Comparison of ENCODE assay signal across 38 mouse cellular contexts in genomic region chr13:96458606-96459005, GRCm38 (mm10). TPM values are rescaled to one million over a fixed set of nuclear protein-coding genes. Genes with fewer than 3 reads are reported as not detected.
"Had no signal": no experiment of that assay in that cellular context is flagged by ENCODE, and none has a peak within 500 bp of the region (broad histone marks: within the 10 kb centered on the region; RNA-seq: fewer than 3 reads in every experiment).

No protein-coding gene starts in this region.

- H3K4me3 ChIP-seq: heart, adult 2 months; heart, embryonic 13.5 days; heart, embryonic 15.5 days; hindbrain, embryonic 10.5 days; hindbrain, embryonic 12.5 days; intestine, embryonic 15.5 days; layer of hippocampus, adult 2 months; left cerebral cortex, adult 2 months; limb, embryonic 13.5 days; liver, embryonic 13.5 days; liver, embryonic 15.5 days had no signal

- H3K27ac ChIP-seq: heart, adult 2 months; heart, embryonic 13.5 days; heart, embryonic 15.5 days; hindbrain, embryonic 10.5 days; hindbrain, embryonic 12.5 days; hindbrain, embryonic 14.5 days; intestine, embryonic 15.5 days; layer of hippocampus, adult 2 months; left cerebral cortex, adult 2 months; limb, embryonic 13.5 days; liver, embryonic 13.5 days; liver, embryonic 15.5 days had no signal

- H3K9ac ChIP-seq: heart, embryonic 13.5 days; heart, embryonic 15.5 days; hindbrain, embryonic 12.5 days; hindbrain, embryonic 14.5 days; intestine, embryonic 15.5 days; limb, embryonic 13.5 days; liver, embryonic 13.5 days; liver, embryonic 15.5 days had no signal

- H3K4me1 ChIP-seq: hindbrain, embryonic 10.5 days; hindbrain, embryonic 12.5 days; limb, embryonic 13.5 days; liver, embryonic 13.5 days; liver, embryonic 15.5 days had no signal

- H3K27me3 ChIP-seq: heart, embryonic 13.5 days; heart, embryonic 15.5 days; hindbrain, embryonic 12.5 days; intestine, embryonic 15.5 days; limb, embryonic 13.5 days; liver, embryonic 13.5 days; liver, embryonic 15.5 days had no signal

- H3K4me2 ChIP-seq: heart, embryonic 11.5 days; heart, embryonic 13.5 days; heart, embryonic 15.5 days; hindbrain, embryonic 12.5 days; hindbrain, embryonic 14.5 days; intestine, embryonic 15.5 days; limb, embryonic 13.5 days; liver, embryonic 11.5 days; liver, embryonic 13.5 days; liver, embryonic 15.5 days had no signal

- H3K9me3 ChIP-seq: heart, embryonic 13.5 days; heart, embryonic 15.5 days; hindbrain, embryonic 10.5 days; hindbrain, embryonic 12.5 days; intestine, embryonic 15.5 days; limb, embryonic 13.5 days; liver, embryonic 13.5 days; liver, embryonic 15.5 days had no signal

- H3K36me3 ChIP-seq: heart, embryonic 13.5 days; heart, embryonic 15.5 days; hindbrain, embryonic 10.5 days; hindbrain, embryonic 12.5 days; intestine, embryonic 15.5 days; limb, embryonic 13.5 days; liver, embryonic 13.5 days; liver, embryonic 15.5 days had no signal

- DNase-seq: gastrocnemius, postnatal 14 days; gastrocnemius, postnatal 36 days; heart, adult 2 months; heart, postnatal 4 days; kidney, adult 18-20 months; kidney, adult 8-10 months; kidney, postnatal 10 days; kidney, postnatal 25 days; kidney, postnatal 4 days; liver; liver, embryonic 13.5 days had no signal

- ATAC-seq: inflammation-experienced regulatory T-cells, adult 6 months; intestine, postnatal 0 days had no signal

RNA-seq across cellular contexts. Expression of gene Ankdd1b, which starts 12.4 kb away (rescaled TPM):
- total RNA-seq: layer of hippocampus, postnatal 25 days had no signal
- polyA plus RNA-seq: hindbrain, embryonic 10.5 days; hindbrain, embryonic 14.5 days; inflammation-experienced regulatory T-cells, adult 6 months; kidney, embryonic 16.5 days; limb, embryonic 13.5 days; liver, embryonic 13.5 days; liver, embryonic 15.5 days had no signal

RNA-seq across cellular contexts. Expression of gene Gm17622, which starts 31.9 kb away (rescaled TPM):
- total RNA-seq: gastrocnemius, adult 18-20 months; gastrocnemius, adult 8-10 months; gastrocnemius, postnatal 14 days; gastrocnemius, postnatal 36 days; heart, adult 2 months; heart, postnatal 25 days; heart, postnatal 4 days; layer of hippocampus, adult 2 months; layer of hippocampus, postnatal 10 days; layer of hippocampus, postnatal 25 days; left cerebral cortex, adult 2 months; left cerebral cortex, postnatal 14 days; left cerebral cortex, postnatal 36 days had no signal
- polyA plus RNA-seq: gonadal fat pad, adult 2 months; heart, adult 2 months; heart, embryonic 11.5 days; heart, embryonic 13.5 days; heart, embryonic 15.5 days; heart, postnatal 0 days; hindbrain, embryonic 10.5 days; hindbrain, embryonic 12.5 days; hindbrain, embryonic 14.5 days; hindbrain, embryonic 16.5 days; inflammation-experienced regulatory T-cells, adult 6 months; intestine, embryonic 15.5 days; intestine, postnatal 0 days; kidney, embryonic 14.5 days; kidney, embryonic 16.5 days; limb, embryonic 11.5 days; limb, embryonic 13.5 days; liver, embryonic 11.5 days; liver, embryonic 13.5 days; liver, embryonic 15.5 days had no signal
